ENCODE assay signal across 8 mouse cellular contexts in the genomic region with DNA sequence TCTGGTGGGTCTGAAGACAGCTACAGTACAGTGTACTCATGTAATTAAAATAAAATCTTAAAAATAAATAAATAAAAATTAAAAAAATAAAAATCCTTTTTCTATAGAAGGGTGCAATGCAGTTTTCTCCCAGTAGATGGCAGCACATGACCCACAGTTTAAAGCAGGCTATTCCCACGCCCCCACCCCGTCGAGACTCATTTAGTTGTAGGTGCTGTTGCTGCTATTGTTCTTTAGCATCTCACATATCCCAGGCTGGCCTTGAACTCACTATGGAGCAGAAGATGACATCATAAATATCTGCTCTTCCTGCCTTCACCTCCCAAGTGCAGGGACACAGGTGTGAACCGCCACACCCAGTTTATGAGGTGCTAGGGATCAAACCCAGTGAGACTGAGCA. TPM values are rescaled to one million over a fixed set of nuclear protein-coding genes. Genes with fewer than 3 reads are reported as not detected.
A peak's percentile ranks its signal among the peaks of the same experiment; 100 is the strongest.
DNase-seq lines count a peak whose midpoint lies in the region; ATAC-seq and TF ChIP-seq lines count a peak whose summit lies in the region.

No protein-coding gene starts in this region.

- no peaks in the 10 kb centered on the region for H3K36me3 ChIP-seq in liver, embryonic 12.5 days
- H3K36me3 ChIP-seq in MEL (ENCODE audit: control insufficient read depth in 1 of 2, insufficient read depth in 2 of 2, low read length in 2 of 2), result peaks cover 0 to 18% of the 10 kb centered on the region in 2 experiments; a peak in 2 of 4 replicates

- peak; percentile 78 for TF ChIP-seq RAD21 in MEL (IDR thresholded peaks at IDR 0.05; ENCODE audit: low read depth, low read length)

- DNase-seq in cerebellum, adult 2 months, result no peak
- DNase-seq in cerebellum, adult 11-12 months, result no peak
- peak; percentile 56 for DNase-seq in liver
- peak; percentile 67 for DNase-seq in MEL (ENCODE audit: low read depth, low spot score)
- peak; percentile 75 for DNase-seq in lung, postnatal 14 days

- TF ChIP-seq POLR2A in cerebellum, adult 2 months (IDR thresholded peaks at IDR 0.05; ENCODE audit: borderline replicate concordance, insufficient read depth, low read length), result no peak
- no peak for TF ChIP-seq POLR2A in MEL (IDR thresholded peaks at IDR 0.05; ENCODE audit: control insufficient read depth in 1 of 2, insufficient read depth in 1 of 2, low read depth in 1 of 2, low read length in 2 of 2, poor library complexity in 1 of 2)
- TF ChIP-seq POLR2A in embryonic fibroblast, embryonic 13.5 days (IDR thresholded peaks at IDR 0.05; ENCODE audit: low read depth, low read length), result no peak

- no peaks in the 10 kb centered on the region for H3K4me1 ChIP-seq in cerebellum, adult 2 months (ENCODE audit: control insufficient read depth, insufficient read depth, low read length)
- H3K4me1 ChIP-seq in liver, embryonic 12.5 days, result peaks cover 38% of the 10 kb centered on the region
- peaks cover 12 to 15% of the 10 kb centered on the region in 2 experiments for H3K4me1 ChIP-seq in MEL (ENCODE audit: control insufficient read depth in 1 of 2, insufficient read depth in 2 of 2, low read length in 2 of 2)
- no peaks in the 10 kb centered on the region for H3K4me1 ChIP-seq in embryonic fibroblast, embryonic 13.5 days (ENCODE audit: control insufficient read depth, insufficient read depth, low read length)

- no peak overlapping the region for H3K9ac ChIP-seq in liver, embryonic 12.5 days
- H3K9ac ChIP-seq in MEL (ENCODE audit: control insufficient read depth, low read depth, low read length, poor library complexity, severe bottlenecking), result no peak overlapping the region

- H3K27me3 ChIP-seq in cerebellum, adult 2 months (ENCODE audit: control insufficient read depth, insufficient read depth, low read length), result no peaks in the 10 kb centered on the region
- H3K27me3 ChIP-seq in liver, embryonic 12.5 days (replicated peaks), result peaks cover 25% of the 10 kb centered on the region
- peaks cover 3 to 7% of the 10 kb centered on the region in 2 experiments for H3K27me3 ChIP-seq in MEL (ENCODE audit: control insufficient read depth in 1 of 2, insufficient read depth in 2 of 2, low read length in 2 of 2)

- no peak overlapping the region for H3K4me2 ChIP-seq in liver, embryonic 12.5 days

- no peak for ATAC-seq in liver, embryonic 12.5 days
- ATAC-seq in erythroblast, adult 5-6 weeks (replicated peaks; ENCODE audit: low FRiP score, poor library complexity, severe bottlenecking), result no peak

- WGBS in cerebellum, adult 2 months, result 24% methylated on average over 4 of the region's 4 CpGs
- 24% methylated on average over 4 of the region's 4 CpGs for WGBS in liver, embryonic 12.5 days (ENCODE audit: insufficient replicate concordance)

- H3K79me2 ChIP-seq in MEL (ENCODE audit: control insufficient read depth, insufficient read depth, low read length, poor library complexity), result no peaks in the 10 kb centered on the region

- no peak overlapping the region for H3K4me3 ChIP-seq in cerebellum, adult 2 months (replicated peaks; ENCODE audit: insufficient read depth, low read depth, low read length)
- H3K4me3 ChIP-seq in liver, embryonic 12.5 days, result no peak overlapping the region
- no peak overlapping the region for H3K4me3 ChIP-seq in MEL (ENCODE audit: control insufficient read depth in 1 of 2, insufficient read depth in 1 of 2, low read depth in 2 of 2, low read length in 2 of 2)
- H3K4me3 ChIP-seq in embryonic fibroblast, embryonic 13.5 days (ENCODE audit: insufficient read depth, low read length), result no peak overlapping the region

- TF ChIP-seq CTCF in cerebellum, adult 2 months (IDR thresholded peaks at IDR 0.05; ENCODE audit: borderline replicate concordance, insufficient read depth, low read depth, low read length), result peak; percentile 68; the same call in 1 of the 2 replicates
- TF ChIP-seq CTCF in MEL (IDR thresholded peaks at IDR 0.05 in 2 of 3, conservative IDR thresholded peaks at IDR 0.05 in 1 of 3; ENCODE audit: control insufficient read depth in 1 of 3, insufficient read depth in 1 of 3, low read depth in 2 of 3, low read length in 3 of 3, poor library complexity in 1 of 3, severe bottlenecking in 1 of 3), result peak; percentile 58 to 71 (median 68)
- TF ChIP-seq CTCF in embryonic fibroblast, embryonic 13.5 days (IDR thresholded peaks at IDR 0.05; ENCODE audit: borderline replicate concordance, insufficient read depth, low read length), result peak; percentile 44; the same call in 1 of the 2 replicates

- no peaks in the 10 kb centered on the region for H3K9me3 ChIP-seq in liver, embryonic 12.5 days (replicated peaks)
- H3K9me3 ChIP-seq in MEL (replicated peaks; ENCODE audit: insufficient read depth, low read length), result no peaks in the 10 kb centered on the region

- no peak for TF ChIP-seq EP300 in MEL (IDR thresholded peaks at IDR 0.05; ENCODE audit: low read depth in 1 of 2, low read length in 2 of 2)

- no peak overlapping the region for H3K27ac ChIP-seq in cerebellum, adult 2 months (ENCODE audit: insufficient read depth, low read length)
- no peak overlapping the region for H3K27ac ChIP-seq in liver, embryonic 12.5 days
- no peak overlapping the region for H3K27ac ChIP-seq in MEL (ENCODE audit: control insufficient read depth, low read depth, low read length)
- H3K27ac ChIP-seq in embryonic fibroblast, embryonic 13.5 days (ENCODE audit: insufficient read depth, low read length), result no peak overlapping the region

TF ChIP-seq in MEL, 35 proteins besides CTCF, POLR2A, EP300 and RAD21 (continues in another document):
- no peak for TF ChIP-seq USF2 (IDR thresholded peaks at IDR 0.05; ENCODE audit: borderline replicate concordance in 1 of 2, insufficient read depth in 1 of 2, low read depth in 1 of 2, low read length in 2 of 2)
- no peak for TF ChIP-seq TBP (IDR thresholded peaks at IDR 0.05; ENCODE audit: low read depth, low read length)
- TF ChIP-seq SMC3 (IDR thresholded peaks at IDR 0.05; ENCODE audit: low read depth, low read length), result peak; percentile 69
- TF ChIP-seq MXI1 (IDR thresholded peaks at IDR 0.05; ENCODE audit: low read depth, low read length), result no peak
- no peak for TF ChIP-seq ZKSCAN1 (IDR thresholded peaks at IDR 0.05; ENCODE audit: low read depth, low read length)
- TF ChIP-seq TAL1 (IDR thresholded peaks at IDR 0.05; ENCODE audit: low read length), result no peak
- TF ChIP-seq MYC (IDR thresholded peaks at IDR 0.05; ENCODE audit: low read depth, low read length), result no peak
- no peak for TF ChIP-seq MEF2A (IDR thresholded peaks at IDR 0.05; ENCODE audit: extremely low read depth, insufficient replicate concordance, low read depth, low read length, poor library complexity, severe bottlenecking)
- no peak for TF ChIP-seq TCF12 (IDR thresholded peaks at IDR 0.05; ENCODE audit: low read depth, low read length)
- peak; percentile 67 for TF ChIP-seq ZNF384 (IDR thresholded peaks at IDR 0.05; ENCODE audit: low read depth, low read length)
- no peak for TF ChIP-seq GABPA (IDR thresholded peaks at IDR 0.05; ENCODE audit: low read depth, low read length)
- TF ChIP-seq BHLHE40 (IDR thresholded peaks at IDR 0.05; ENCODE audit: borderline replicate concordance, low read depth, low read length), result no peak
- no peak for TF ChIP-seq CHD2 (IDR thresholded peaks at IDR 0.05; ENCODE audit: low read length)
- no peak for TF ChIP-seq POLR2AphosphoS5 (IDR thresholded peaks at IDR 0.05; ENCODE audit: borderline replicate concordance, low read depth, low read length)
- TF ChIP-seq GATA1 (IDR thresholded peaks at IDR 0.05; ENCODE audit: low read depth, low read length), result no peak
- TF ChIP-seq UBTF (IDR thresholded peaks at IDR 0.05; ENCODE audit: borderline replicate concordance, insufficient read depth, low read depth, low read length), result no peak
- no peak for TF ChIP-seq HCFC1 (IDR thresholded peaks at IDR 0.05; ENCODE audit: low read depth, low read length)
- TF ChIP-seq NRF1 (IDR thresholded peaks at IDR 0.05; ENCODE audit: insufficient read depth, low read depth, low read length, poor library complexity, severe bottlenecking), result no peak
- 0 out of 2 replicates have a peak, but pooled peaks have one; percentile 16 for TF ChIP-seq USF1 (IDR thresholded peaks at IDR 0.05; ENCODE audit: low read depth, low read length)
- no peak for TF ChIP-seq JUND (IDR thresholded peaks at IDR 0.05; ENCODE audit: low read depth, low read length)
- no peak for TF ChIP-seq NELFE (IDR thresholded peaks at IDR 0.05; ENCODE audit: low read depth, low read length)
- no peak for TF ChIP-seq MAFK (IDR thresholded peaks at IDR 0.05; ENCODE audit: borderline replicate concordance, low read depth, low read length)
- 0 out of 2 replicates have a peak, but pooled peaks have one; percentile 4 for TF ChIP-seq RCOR1 (IDR thresholded peaks at IDR 0.05; ENCODE audit: low read depth, low read length)
- TF ChIP-seq MAZ (IDR thresholded peaks at IDR 0.05; ENCODE audit: low read depth, low read length), result no peak
- peak; percentile 51 for TF ChIP-seq ZC3H11A (IDR thresholded peaks at IDR 0.05; ENCODE audit: low read depth, low read length)
- TF ChIP-seq ETS1 (IDR thresholded peaks at IDR 0.05; ENCODE audit: low read depth, low read length), result no peak
- TF ChIP-seq ELF1 (IDR thresholded peaks at IDR 0.05; ENCODE audit: low read depth, low read length), result no peak

RNA-seq across cellular contexts. Expression of a gene that starts 20.5 kb away (rescaled TPM):
- not detected in 2 replicates for polyA plus RNA-seq in cerebellum, adult 2 months (2012; rRNA removed)
- polyA plus RNA-seq in liver, embryonic 12.5 days (2016; fragmentation: Nextera tagmentation; extraction: Ambion mirVana), result not detected in 2 replicates
- not detected in 2 replicates for total RNA-seq in MEL (2012; rRNA removed)
- polyA plus RNA-seq in MEL (2012; ENCODE audit: insufficient read depth in 1 of 2, insufficient read length in 2 of 2, low read depth in 1 of 2, low replicate concordance in 2 of 2, missing spikeins in 1 of 2), result not detected
- not detected in 2 replicates for polyA plus RNA-seq in embryonic fibroblast, embryonic 13.5 days (2011; ENCODE audit: insufficient read length, low read depth, missing spikeins)
- total RNA-seq in erythroblast, adult 5-6 weeks (2015; ENCODE audit: low replicate concordance), result not detected in 2 replicates
- 1.6 TPM in 1 of 2 replicates, not detected in the other for total RNA-seq in erythroblast, adult 5-6 weeks (2017; ENCODE audit: low replicate concordance)

RNA-seq across cellular contexts. Expression of a gene that starts 48.5 kb away (rescaled TPM):
- 4.4 and 5.9 TPM in 2 replicates for polyA plus RNA-seq in cerebellum, adult 2 months (2012; rRNA removed)
- 2.0 and 2.1 TPM in 2 replicates for polyA plus RNA-seq in liver, embryonic 12.5 days (2016; fragmentation: Nextera tagmentation; extraction: Ambion mirVana)
- total RNA-seq in MEL (2012; rRNA removed), result not detected in 2 replicates
- not detected for polyA plus RNA-seq in MEL (2012; ENCODE audit: insufficient read depth in 1 of 2, insufficient read length in 2 of 2, low read depth in 1 of 2, low replicate concordance in 2 of 2, missing spikeins in 1 of 2)
- 14.0 and 16.2 TPM in 2 replicates for polyA plus RNA-seq in embryonic fibroblast, embryonic 13.5 days (2011; ENCODE audit: insufficient read length, low read depth, missing spikeins)
- not detected in 2 replicates for total RNA-seq in erythroblast, adult 5-6 weeks (2015; ENCODE audit: low replicate concordance)
- not detected in 2 replicates for total RNA-seq in erythroblast, adult 5-6 weeks (2017; ENCODE audit: low replicate concordance)

Comparison
In these comparisons a context has a peak if more than half of its experiments do, and no peak if none do; other contexts are left out.
1. DNase-seq: peak in liver (single experiment), MEL (single experiment) and lung, postnatal 14 days (single experiment); none in cerebellum, adult 2 months (0 of 2) and cerebellum, adult 11-12 months (single experiment).
2. Peak in every context shown above with its lines, with median percentiles within 50 percentile points of each other: CTCF ChIP-seq.